Mouse (Mus musculus) frontal cortex, postnatal 36 days (tissue): ENCODE measurements around the gene Aox4.
A peak's percentile ranks its signal among the peaks of the same experiment; 100 is the strongest.

Experiments
- DNase-seq, 2 experiments: peaks; one replicate each; pipeline ENCODE4 v3.0.0; 2022; ENCODE audit warnings: low spot score in 2 of 2

Aox4 gene

GRCm38 (mm10) chr1:58244487-58244886, 34.3 kb downstream of the Aox4 start:
- DNase-seq: no peak

GRCm38 (mm10) chr1:58248518-58248917, 38.3 kb downstream of the Aox4 start:
- no peak for DNase-seq

- no peak for DNase-seq
Measured at GRCm38 (mm10) chr1:58253466-58253865, 43.3 kb downstream of the Aox4 start.

GRCm38 (mm10) chr1:58257195-58257991, 47.2 kb downstream of the Aox4 start:
- no peak for DNase-seq

- no peak for DNase-seq
Measured at GRCm38 (mm10) chr1:58260311-58260710, 50.1 kb downstream of the Aox4 start.

- no peak for DNase-seq
Measured at GRCm38 (mm10) chr1:58268231-58268630, 58.0 kb downstream of the Aox4 start.

GRCm38 (mm10) chr1:58270807-58271569, 60.8 kb downstream of the Aox4 start:
- DNase-seq: peak; percentile 51 to 80

GRCm38 (mm10) chr1:58275879-58276278, 65.7 kb downstream of the Aox4 start:
- no peak for DNase-seq

GRCm38 (mm10) chr1:58278026-58278425, 67.8 kb downstream of the Aox4 start, which contains the start of gene Aox2:
Aox2 (plus strand) TSS chr1:58278326.
- no peak for DNase-seq

GRCm38 (mm10) chr1:58278513-58278912, 68.3 kb downstream of the Aox4 start:
- DNase-seq: no peak

- no peak for DNase-seq
Measured at GRCm38 (mm10) chr1:58280381-58280780, 70.2 kb downstream of the Aox4 start.

- no peak for DNase-seq
Measured at GRCm38 (mm10) chr1:58280939-58281624, 70.9 kb downstream of the Aox4 start.

GRCm38 (mm10) chr1:58281625-58281988, 71.4 kb downstream of the Aox4 start:
- no peak for DNase-seq

- no peak for DNase-seq
Measured at GRCm38 (mm10) chr1:58284505-58284904, 74.3 kb downstream of the Aox4 start.

GRCm38 (mm10) chr1:58288091-58288490, 77.9 kb downstream of the Aox4 start:
- no peak for DNase-seq

- DNase-seq: peak; percentile 30 to 37
Measured at GRCm38 (mm10) chr1:58289863-58290469, 79.8 kb downstream of the Aox4 start.

- peak; percentile 33 to 54 for DNase-seq
Measured at GRCm38 (mm10) chr1:58291394-58292300, 81.5 kb downstream of the Aox4 start.

GRCm38 (mm10) chr1:58294730-58295129, 84.5 kb downstream of the Aox4 start:
- DNase-seq: no peak

GRCm38 (mm10) chr1:58296278-58296677, 86.1 kb downstream of the Aox4 start:
- DNase-seq: peak; percentile 58 to 73

- DNase-seq: no peak
Measured at GRCm38 (mm10) chr1:58296821-58297220, 86.6 kb downstream of the Aox4 start.

- DNase-seq: no peak
Measured at GRCm38 (mm10) chr1:58298347-58298746, 88.2 kb downstream of the Aox4 start.
